Mouse (Mus musculus): Measurements from ENCODE around the gene Gm44503. TPM values are rescaled to one million over a fixed set of nuclear protein-coding genes. Genes with fewer than 3 reads are reported as not detected.

Gm44503 gene
- not detected in 2 replicates for polyA plus RNA-seq (2015; fragmentation: Nextera tagmentation; extraction: Ambion mirVana)

DNA sequence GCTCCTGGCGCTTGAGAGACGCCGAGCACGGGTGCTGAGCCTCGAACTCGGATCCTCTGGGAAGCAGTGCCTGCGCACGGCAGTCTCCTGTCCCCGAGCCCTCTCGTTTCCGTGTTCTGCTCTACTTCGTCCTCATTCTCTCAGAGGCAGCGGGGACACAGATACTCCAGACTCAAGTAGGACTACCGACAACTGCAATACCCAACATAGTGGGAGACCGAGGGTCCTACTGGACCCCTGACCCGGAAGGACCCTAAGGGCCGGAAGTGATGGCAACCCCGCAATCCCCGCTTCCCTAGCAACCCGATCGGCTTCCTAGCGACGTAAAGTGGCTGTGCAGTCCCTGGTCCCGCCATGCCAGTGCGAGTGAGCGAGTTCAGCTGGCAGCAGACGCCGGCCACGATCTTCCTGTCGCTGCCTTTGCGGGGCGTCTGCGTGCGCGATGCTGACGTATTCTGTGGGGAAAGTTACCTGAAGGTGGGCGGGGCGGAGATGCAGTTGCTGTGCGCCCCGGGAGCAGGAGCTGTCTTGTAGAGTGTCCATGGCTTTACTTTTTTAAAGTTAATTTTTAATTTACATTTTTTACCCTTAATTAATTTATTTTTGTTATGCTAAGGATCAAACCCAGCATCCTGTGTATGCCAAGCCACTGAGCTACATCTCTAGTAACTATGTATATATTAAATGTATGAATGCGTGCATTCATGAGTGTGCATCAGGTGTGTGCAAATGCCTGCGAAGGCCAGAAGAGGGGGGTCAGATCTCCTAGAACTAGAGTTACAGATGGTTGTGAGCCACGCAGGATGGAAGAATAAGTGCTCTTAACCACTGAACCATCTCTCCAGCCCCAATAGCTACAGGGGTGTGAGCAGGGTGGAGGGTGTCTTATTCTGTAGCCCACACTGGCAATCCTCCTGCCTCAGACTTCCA lies at the start of gene Gm44503, which contains the start of gene Dyx1c1:
Gene Gm44503 (plus strand): TSS at position 332 of the 930 bp plus-strand sequence.
Gene Dyx1c1 (plus strand): TSS at position 265 of the 930 bp plus-strand sequence.
- Histone ChIP-seq H3K4me3 (ENCODE audit: low read length) (peak within 1 kb of the TSS; percentile 74), H3K4me2 (ENCODE audit: low read length) (peak within 1 kb of the TSS; percentile 82), H3K27me3 (replicated peaks; ENCODE audit: control insufficient read depth, insufficient read depth, low read length) (no peaks in the 10 kb centered on the region), H3K4me1 (ENCODE audit: control insufficient read depth, insufficient read depth, low read depth, low read length) (peaks cover 8% of the 10 kb centered on the region), H3K27ac (ENCODE audit: low read depth, low read length) (peak within 1 kb of the TSS; percentile 74), H3K9me3 (ENCODE audit: control insufficient read depth, low read length) (no peaks in the 10 kb centered on the region), H3K36me3 (ENCODE audit: control insufficient read depth, insufficient read depth, low read length) (no peaks in the 10 kb centered on the region), H3K9ac (ENCODE audit: low read depth, low read length) (peak within 1 kb of the TSS; percentile 69)
- ATAC-seq, result peak; percentile 97
- WGBS, result 2% methylated on average over 43 of the region's 43 CpGs

DNA sequence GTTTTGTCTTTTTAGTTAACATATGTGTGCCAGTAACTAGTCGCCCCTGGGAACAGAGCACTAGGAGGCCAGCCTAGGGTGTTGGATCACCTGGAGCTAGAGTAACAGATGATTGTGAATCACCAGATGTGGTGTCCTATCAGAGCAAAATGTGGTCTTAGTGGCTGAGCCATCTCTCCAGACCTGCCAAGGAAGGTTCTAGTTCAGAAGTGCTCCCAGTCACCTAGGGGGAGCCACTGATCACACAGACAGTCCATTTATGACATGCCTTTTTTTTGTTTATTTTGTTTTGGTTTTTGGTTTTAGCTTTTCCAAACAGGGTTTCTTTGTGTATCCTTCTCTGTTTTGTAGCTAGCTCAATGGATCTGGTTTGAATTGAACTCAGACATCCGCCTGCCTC lies 47.3 kb upstream of the Gm44503 start:
- Histone ChIP-seq H3K27ac (ENCODE audit: low read depth, low read length) (no peak overlapping the region), H3K27me3 (replicated peaks; ENCODE audit: control insufficient read depth, insufficient read depth, low read length) (no peaks in the 10 kb centered on the region), H3K4me1 (ENCODE audit: control insufficient read depth, insufficient read depth, low read depth, low read length) (no peaks in the 10 kb centered on the region), H3K36me3 (ENCODE audit: control insufficient read depth, insufficient read depth, low read length) (no peaks in the 10 kb centered on the region), H3K4me3 (ENCODE audit: low read length) (no peak overlapping the region), H3K4me2 (ENCODE audit: low read length) (no peak overlapping the region), H3K9me3 (ENCODE audit: control insufficient read depth, low read length) (no peaks in the 10 kb centered on the region), H3K9ac (ENCODE audit: low read depth, low read length) (no peak overlapping the region)
- WGBS, result 85% methylated on average over 2 of the region's 2 CpGs
- ATAC-seq, result no peak

DNA sequence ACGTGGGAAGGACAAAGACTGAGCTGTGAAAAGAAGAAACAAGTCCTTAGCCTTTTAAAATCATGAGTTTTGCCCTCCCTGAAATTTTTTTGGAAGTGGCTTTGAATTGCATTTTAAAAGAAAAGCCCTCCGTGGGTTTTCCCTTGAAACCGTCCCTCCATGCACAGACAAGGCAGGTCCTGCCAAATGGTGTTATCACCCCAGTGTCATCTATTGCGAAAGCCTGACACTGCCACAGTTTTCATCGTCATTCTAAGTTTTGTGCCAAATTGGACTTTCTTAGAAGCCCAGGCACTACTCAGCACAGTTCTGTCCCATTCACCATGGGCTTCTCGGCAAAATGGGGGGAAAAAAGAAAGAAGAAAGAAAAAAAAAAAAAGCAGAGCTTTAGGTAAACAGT lies 45.1 kb upstream of the Gm44503 start:
- 74% methylated on average over 6 of the region's 6 CpGs for WGBS
- no peak overlapping the region for H3K9ac ChIP-seq (ENCODE audit: low read depth, low read length)
- no peak for ATAC-seq

DNA sequence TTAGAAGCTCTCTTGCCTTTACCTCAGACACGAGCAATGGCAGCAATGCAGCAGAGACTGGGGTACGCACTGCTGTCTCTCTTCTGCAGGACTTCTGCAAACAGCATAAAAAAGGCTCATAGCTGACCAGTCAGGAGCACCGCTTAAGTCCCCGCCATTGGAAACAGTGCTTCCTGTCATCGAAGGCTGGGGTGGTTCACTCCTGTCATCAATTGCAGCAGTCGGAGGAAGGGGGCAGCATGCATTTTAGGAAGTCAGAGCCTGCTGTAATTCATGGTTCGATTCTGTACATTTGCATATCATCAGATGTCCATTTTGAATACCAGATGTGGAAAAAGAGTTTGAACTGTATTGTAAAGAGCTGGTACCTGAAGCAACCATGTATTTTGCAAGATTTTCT lies 42.9 kb upstream of the Gm44503 start:
- no peaks in the 10 kb centered on the region for H3K9me3 ChIP-seq (ENCODE audit: control insufficient read depth, low read length)
- no peak overlapping the region for H3K27ac ChIP-seq (ENCODE audit: low read depth, low read length)
- H3K27me3 ChIP-seq (replicated peaks; ENCODE audit: control insufficient read depth, insufficient read depth, low read length), result no peaks in the 10 kb centered on the region
- no peak overlapping the region for H3K4me3 ChIP-seq (ENCODE audit: low read length)
- H3K4me2 ChIP-seq (ENCODE audit: low read length), result no peak overlapping the region
- no peak overlapping the region for H3K9ac ChIP-seq (ENCODE audit: low read depth, low read length)
- H3K4me1 ChIP-seq (ENCODE audit: control insufficient read depth, insufficient read depth, low read depth, low read length), result no peaks in the 10 kb centered on the region
- ATAC-seq, result no peak
- 64% methylated on average over 7 of the region's 7 CpGs for WGBS
- no peaks in the 10 kb centered on the region for H3K36me3 ChIP-seq (ENCODE audit: control insufficient read depth, insufficient read depth, low read length)

More for the DNA sequence above, 45.1 kb upstream of the Gm44503 start:
- Histone ChIP-seq H3K36me3 (ENCODE audit: control insufficient read depth, insufficient read depth, low read length) (no peaks in the 10 kb centered on the region), H3K9me3 (ENCODE audit: control insufficient read depth, low read length) (no peaks in the 10 kb centered on the region), H3K27ac (ENCODE audit: low read depth, low read length) (no peak overlapping the region), H3K4me2 (ENCODE audit: low read length) (no peak overlapping the region), H3K4me3 (ENCODE audit: low read length) (no peak overlapping the region), H3K4me1 (ENCODE audit: control insufficient read depth, insufficient read depth, low read depth, low read length) (no peaks in the 10 kb centered on the region), H3K27me3 (replicated peaks; ENCODE audit: control insufficient read depth, insufficient read depth, low read length) (no peaks in the 10 kb centered on the region)

DNA sequence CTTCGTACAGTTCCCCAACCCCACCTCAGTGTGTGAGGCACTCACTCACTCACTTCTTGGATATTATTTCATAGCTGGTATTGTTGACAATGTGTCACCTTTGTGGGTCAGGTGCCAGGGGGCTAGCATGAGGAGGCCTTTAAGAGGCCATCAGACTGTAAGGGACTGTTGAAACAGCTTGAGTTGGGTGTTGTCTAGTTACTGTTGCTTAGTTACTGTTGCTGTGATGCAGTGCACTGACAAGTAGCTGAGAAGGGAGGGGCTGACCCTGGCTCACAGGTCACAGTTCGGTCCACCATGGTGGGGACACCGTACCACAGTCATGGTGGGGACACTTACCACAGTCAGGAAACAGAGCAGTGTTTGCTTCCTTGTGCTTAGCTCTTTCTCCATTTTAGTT lies 35.6 kb upstream of the Gm44503 start:
- 79% methylated on average over 3 of the region's 3 CpGs for WGBS
- no peak overlapping the region for H3K9ac ChIP-seq (ENCODE audit: low read depth, low read length)
- no peak overlapping the region for H3K4me3 ChIP-seq (ENCODE audit: low read length)
- no peak for ATAC-seq
- H3K4me1 ChIP-seq (ENCODE audit: control insufficient read depth, insufficient read depth, low read depth, low read length), result peaks cover 19% of the 10 kb centered on the region
- H3K27me3 ChIP-seq (replicated peaks; ENCODE audit: control insufficient read depth, insufficient read depth, low read length), result no peaks in the 10 kb centered on the region
- no peaks in the 10 kb centered on the region for H3K9me3 ChIP-seq (ENCODE audit: control insufficient read depth, low read length)
- H3K27ac ChIP-seq (ENCODE audit: low read depth, low read length), result no peak overlapping the region
- no peaks in the 10 kb centered on the region for H3K36me3 ChIP-seq (ENCODE audit: control insufficient read depth, insufficient read depth, low read length)
- H3K4me2 ChIP-seq (ENCODE audit: low read length), result no peak overlapping the region

DNA sequence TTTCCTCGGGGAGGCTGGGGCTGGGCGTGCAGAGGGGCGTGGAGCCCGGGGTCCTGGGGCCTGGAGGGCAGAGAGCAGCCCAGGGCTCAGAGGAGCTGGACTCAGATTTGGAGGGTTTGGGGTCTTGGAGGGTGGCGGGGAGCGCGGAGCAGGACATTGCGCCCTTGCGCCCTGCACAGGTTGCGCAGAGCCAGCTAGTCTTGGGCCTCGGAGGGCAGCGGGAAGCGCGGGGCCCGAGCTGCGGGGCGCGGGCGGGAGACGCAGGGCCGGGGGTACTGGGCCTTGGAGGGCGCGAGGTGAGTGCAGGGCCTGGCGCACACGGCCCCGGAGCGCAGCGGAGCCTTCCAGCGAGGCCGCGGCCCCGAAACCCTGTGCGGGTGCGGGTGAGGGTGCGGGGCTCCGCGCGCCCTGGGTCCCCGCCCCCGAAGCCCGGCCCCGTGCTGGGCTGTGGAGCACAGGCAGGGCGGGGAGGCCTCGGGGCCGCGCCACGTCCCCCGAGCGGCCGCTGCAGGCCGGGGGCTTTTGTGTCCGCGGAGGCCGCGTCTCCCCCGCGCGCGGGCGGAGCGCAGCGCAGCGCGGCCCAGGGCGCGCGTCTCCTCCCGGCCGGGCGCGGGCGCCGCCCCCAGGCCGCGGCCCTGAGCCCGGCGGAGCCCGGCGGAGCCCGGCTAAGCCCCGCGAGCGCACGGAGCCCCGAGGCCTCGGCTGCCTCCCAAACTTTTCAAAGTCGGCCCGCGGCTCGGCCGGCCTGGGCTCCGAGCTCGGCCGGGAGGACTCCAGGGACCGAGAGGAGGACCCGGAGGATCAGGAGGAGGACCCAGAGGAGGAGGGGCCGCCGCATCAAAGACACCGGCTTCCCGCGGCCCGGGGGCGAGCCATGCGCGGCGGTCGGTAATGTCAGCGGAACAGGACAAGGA lies 33.4 kb upstream of the Gm44503 start, which contains the start of gene Pygo1:
Gene Pygo1 (plus strand): TSS at position 625 of the 914 bp plus-strand sequence.
- H3K27ac ChIP-seq (ENCODE audit: low read depth, low read length), result peak within 1 kb of the TSS; percentile 89
- H3K27me3 ChIP-seq (replicated peaks; ENCODE audit: control insufficient read depth, insufficient read depth, low read length), result no peaks in the 10 kb centered on the region
- H3K9ac ChIP-seq (ENCODE audit: low read depth, low read length), result peak within 1 kb of the TSS; percentile 95
- peak within 1 kb of the TSS; percentile 98 for H3K4me2 ChIP-seq (ENCODE audit: low read length)
- H3K9me3 ChIP-seq (ENCODE audit: control insufficient read depth, low read length), result no peaks in the 10 kb centered on the region
- peaks cover 19% of the 10 kb centered on the region for H3K4me1 ChIP-seq (ENCODE audit: control insufficient read depth, insufficient read depth, low read depth, low read length)
- under 1% methylated on average over 101 of the region's 108 CpGs for WGBS
- peak; percentile 88 for ATAC-seq
- no peaks in the 10 kb centered on the region for H3K36me3 ChIP-seq (ENCODE audit: control insufficient read depth, insufficient read depth, low read length)
- peak within 1 kb of the TSS; percentile 89 for H3K4me3 ChIP-seq (ENCODE audit: low read length)

DNA sequence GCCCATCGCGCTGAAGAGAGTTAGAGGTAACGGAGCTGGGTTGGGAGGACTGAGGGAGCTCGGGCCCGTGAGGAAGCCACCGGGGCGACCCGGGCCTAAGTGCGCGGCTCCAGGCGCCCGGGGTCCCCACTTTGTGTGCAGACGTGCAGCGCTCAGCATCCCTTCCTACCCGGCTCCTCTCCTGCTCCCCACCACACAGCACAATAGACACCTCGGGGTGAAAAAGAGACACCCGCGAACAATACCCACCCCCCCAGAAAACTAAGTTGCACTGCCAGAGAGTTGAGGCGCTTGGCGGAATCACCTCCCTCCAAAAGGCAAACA lies 32.8 kb upstream of the Gm44503 start:
- Histone ChIP-seq H3K9ac (ENCODE audit: low read depth, low read length) (peak overlapping the region; percentile 95), H3K4me2 (ENCODE audit: low read length) (peak overlapping the region; percentile 98), H3K4me3 (ENCODE audit: low read length) (peak overlapping the region; percentile 89), H3K36me3 (ENCODE audit: control insufficient read depth, insufficient read depth, low read length) (no peaks in the 10 kb centered on the region), H3K27me3 (replicated peaks; ENCODE audit: control insufficient read depth, insufficient read depth, low read length) (no peaks in the 10 kb centered on the region), H3K27ac (ENCODE audit: low read depth, low read length) (peak overlapping the region; percentile 89), H3K4me1 (ENCODE audit: control insufficient read depth, insufficient read depth, low read depth, low read length) (peaks cover 19% of the 10 kb centered on the region), H3K9me3 (ENCODE audit: control insufficient read depth, low read length) (no peaks in the 10 kb centered on the region)
- ATAC-seq, result peak; percentile 55; the same call in 1 of the 2 replicates
- WGBS, result 2% methylated on average over 20 of the region's 20 CpGs

DNA sequence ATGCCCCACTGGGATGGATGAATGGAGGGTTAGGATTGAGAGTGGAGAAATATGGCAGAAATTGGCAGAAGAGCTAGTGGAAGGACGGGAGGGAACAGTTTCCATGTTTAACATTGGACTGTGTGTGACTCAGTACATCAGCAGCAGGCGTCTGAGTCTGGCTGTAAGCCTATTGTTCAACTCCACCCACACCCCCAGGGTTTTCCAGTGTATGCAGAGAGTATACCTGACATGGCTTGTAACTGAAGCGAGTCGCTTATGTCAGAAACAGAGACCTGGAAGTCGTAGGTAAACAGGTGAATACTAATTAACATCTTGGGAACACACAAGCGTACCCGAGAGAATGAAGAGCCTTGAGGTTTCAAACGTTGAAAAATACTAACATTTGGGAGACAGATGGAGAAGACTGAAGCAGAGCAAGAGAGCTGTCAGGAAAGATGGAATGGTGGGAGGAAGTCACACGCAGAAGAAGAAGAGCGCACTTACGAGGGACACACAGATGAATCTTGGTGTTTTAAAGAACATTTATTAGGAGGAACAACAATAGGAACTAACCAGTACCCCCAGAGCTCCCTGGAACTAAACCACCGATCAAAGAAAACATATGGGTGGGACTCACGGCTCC lies 27.4 kb upstream of the Gm44503 start:
- 78% methylated on average over 13 of the region's 13 CpGs for WGBS
- H3K9ac ChIP-seq (ENCODE audit: low read depth, low read length), result no peak overlapping the region
- no peak overlapping the region for H3K27ac ChIP-seq (ENCODE audit: low read depth, low read length)
- no peak overlapping the region for H3K4me3 ChIP-seq (ENCODE audit: low read length)
- peaks cover 14% of the 10 kb centered on the region for H3K4me1 ChIP-seq (ENCODE audit: control insufficient read depth, insufficient read depth, low read depth, low read length)
- no peaks in the 10 kb centered on the region for H3K9me3 ChIP-seq (ENCODE audit: control insufficient read depth, low read length)
- no peak for ATAC-seq
- H3K4me2 ChIP-seq (ENCODE audit: low read length), result no peak overlapping the region
- no peaks in the 10 kb centered on the region for H3K27me3 ChIP-seq (replicated peaks; ENCODE audit: control insufficient read depth, insufficient read depth, low read length)
- H3K36me3 ChIP-seq (ENCODE audit: control insufficient read depth, insufficient read depth, low read length), result no peaks in the 10 kb centered on the region
